Mouse (Mus musculus) liver, embryonic 16.5 days (tissue): ENCODE measurements around the gene Snrnp25. TPM values are rescaled to one million over a fixed set of nuclear protein-coding genes. Genes with fewer than 3 reads are reported as not detected.
A peak's percentile ranks its signal among the peaks of the same experiment; 100 is the strongest.

ENCODE experiments used
- ATAC-seq: fragments of 200-750 bp; cut with Nextera tagmentation; 2 replicates; pipeline ENCODE4 v1.8.0; 2017; ENCODE audit warnings: low read depth, mild to moderate bottlenecking, moderate number of reproducible peaks, moderate library complexity
- H3K27ac ChIP-seq: fragments of 300-500 bp; sonication (generic); 2 replicates; pipeline ENCODE4 v1.5.1; 2014; ENCODE audit warnings: mild to moderate bottlenecking, low read length
- H3K27me3 ChIP-seq: fragments of 300-500 bp; sonication (generic); 2 replicates; pipeline ENCODE4 v1.6.1; 2014; ENCODE audit warnings: low read depth, low read length, mixed read lengths; ENCODE audit not compliant: control insufficient read depth, insufficient read depth
- H3K36me3 ChIP-seq: fragments of 300-500 bp; sonication (generic); 2 replicates; pipeline ENCODE4 v1.6.1; 2014; ENCODE audit warnings: mild to moderate bottlenecking; ENCODE audit not compliant: control insufficient read depth, insufficient read depth
- H3K4me1 ChIP-seq: fragments of 300-500 bp; sonication (generic); 2 replicates; pipeline ENCODE4 v1.6.1; 2014; ENCODE audit warnings: low read depth, low read length, mixed read lengths; ENCODE audit not compliant: control insufficient read depth
- H3K4me2 ChIP-seq: fragments of 300-500 bp; sonication (generic); 2 replicates; pipeline ENCODE4 v1.6.1; 2014; ENCODE audit warnings: low read depth, low read length, mixed read lengths
- H3K4me3 ChIP-seq: fragments of 300-500 bp; sonication (generic); 2 replicates; pipeline ENCODE4 v1.5.1; 2014; ENCODE audit warnings: low read depth, mild to moderate bottlenecking, low read length
- H3K9ac ChIP-seq: fragments of 300-500 bp; sonication (generic); 2 replicates; pipeline ENCODE4 v1.6.1; 2014; ENCODE audit warnings: low read depth, low read length
- H3K9me3 ChIP-seq: fragments of 300-500 bp; sonication (generic); replicated peaks from 2 replicates; pipeline ENCODE4 v1.6.1; 2016; ENCODE audit warnings: low read length; ENCODE audit not compliant: control insufficient read depth
- WGBS: fragments of 180-500 bp; shearing (Covaris S2); extraction: QIAGEN DNeasy Blood & Tissue Kit; methylation state at CpG from one replicate; pipeline ENCODE4 v1.1.7; 2014; ENCODE audit not compliant: insufficient replicate concordance; 5-methylcytosine and 5-hydroxymethylcytosine counted together
- polyA plus RNA-seq: library from polyadenylated mRNA; unstranded; fragments of >200 nt; fragmentation: Nextera tagmentation; extraction: Ambion mirVana; gene quantifications from 2 replicates; pipeline ENCODE4 v1.2.1, GENCODE M21; 2015

Gene Snrnp25
- polyA plus RNA-seq, 1 experiment from 2014 or later, result 58.1 TPM

- no peaks in the 10 kb centered on the region for H3K9me3 ChIP-seq
- H3K27ac ChIP-seq, result peak overlapping the region; percentile 97
- ATAC-seq, result peak; percentile 99
- 19% methylated on average over 1 of the region's 1 CpGs for WGBS
- H3K36me3 ChIP-seq, result peaks cover 12% of the 10 kb centered on the region
- peak overlapping the region; percentile 50 for H3K4me2 ChIP-seq
- peak overlapping the region; percentile 15; the same call in 1 of the 2 replicates for H3K4me3 ChIP-seq
- no peaks in the 10 kb centered on the region for H3K27me3 ChIP-seq
- H3K4me1 ChIP-seq, result peaks cover 63% of the 10 kb centered on the region
- peak overlapping the region; percentile 69 for H3K9ac ChIP-seq
Measured at GRCm38 (mm10) chr11:32256146-32256545, 50.9 kb downstream of the Snrnp25 start.

DNA sequence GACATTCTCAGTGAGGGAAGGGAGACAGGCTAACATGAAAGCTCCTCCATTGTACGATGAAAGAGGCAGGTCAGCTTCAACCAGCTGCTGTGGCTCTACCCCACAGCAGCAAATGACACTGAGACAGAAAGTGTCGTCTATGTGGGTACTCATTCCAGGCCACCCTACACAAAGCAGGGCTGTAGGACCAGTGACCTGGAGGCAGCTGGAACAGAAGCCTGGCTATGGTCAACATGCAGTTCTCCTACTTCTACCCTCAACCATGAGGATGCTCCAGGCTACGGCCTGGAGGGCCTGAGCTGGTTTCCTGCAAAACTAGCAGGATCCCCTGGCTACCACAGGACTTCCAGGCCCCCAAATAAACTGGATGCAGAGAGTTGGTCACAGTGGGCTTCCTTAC is 51.4 kb downstream of the Snrnp25 start:
- Histone ChIP-seq H3K4me2 (peak overlapping the region; percentile 44), H3K27me3 (no peaks in the 10 kb centered on the region), H3K36me3 (peaks cover 12% of the 10 kb centered on the region), H3K4me3 (peak overlapping the region; percentile 2; the same call in 1 of the 2 replicates), H3K27ac (peak overlapping the region; percentile 97), H3K9me3 (no peaks in the 10 kb centered on the region), H3K4me1 (peaks cover 59% of the 10 kb centered on the region), H3K9ac (peak overlapping the region; percentile 69)
- 40% methylated on average over 3 of the region's 3 CpGs for WGBS
- no peak; the same call in 1 of the 2 replicates for ATAC-seq

Other genes starting within 250 kb of the Snrnp25 start
- gene 4930524B15Rik, start 239.8 kb upstream of the Snrnp25 start, polyA plus RNA-seq, result not detected in 2 replicates
- gene Nsg2, start 205.0 kb upstream of the Snrnp25 start, polyA plus RNA-seq, result 0.19 TPM in 1 of 2 replicates, not detected in the other
- not detected in 2 replicates for gene Il9r, start 5.1 kb upstream of the Snrnp25 start, polyA plus RNA-seq
- gene Rhbdf1, start 16.9 kb downstream of the Snrnp25 start, polyA plus RNA-seq, result 5.8 and 6.5 TPM in 2 replicates
- gene Mpg, start 21.1 kb downstream of the Snrnp25 start, polyA plus RNA-seq, result 18.5 and 19.6 TPM in 2 replicates
- 30.8 and 31.5 TPM in 2 replicates for gene Nprl3, start 62.3 kb downstream of the Snrnp25 start, polyA plus RNA-seq
- 43.7 and 47.4 TPM in 2 replicates for gene Hba-x, start 71.0 kb downstream of the Snrnp25 start, polyA plus RNA-seq
- 72,809 and 72,929 TPM in 2 replicates for gene Hba-a1, start 78.1 kb downstream of the Snrnp25 start, polyA plus RNA-seq
- gene Hbq1b, start 81.5 kb downstream of the Snrnp25 start, polyA plus RNA-seq, result 158 and 159 TPM in 2 replicates
- 165,200 and 165,281 TPM in 2 replicates for gene Hba-a2, start 91.1 kb downstream of the Snrnp25 start, polyA plus RNA-seq
- gene Hbq1a, start 94.7 kb downstream of the Snrnp25 start, polyA plus RNA-seq, result 6.4 and 7.3 TPM in 2 replicates
- gene Sh3pxd2b, start 142.4 kb downstream of the Snrnp25 start, polyA plus RNA-seq, result 0.82 and 1.3 TPM in 2 replicates
- 3.8 and 4.5 TPM in 2 replicates for gene Ubtd2, start 250.0 kb downstream of the Snrnp25 start, polyA plus RNA-seq